Mouse (Mus musculus) urinary bladder, postnatal 4 days (tissue): ENCODE results near the gene Tpd52l1.
A peak's percentile ranks its signal among the peaks of the same experiment; 100 is the strongest.
"Not testable (repeated sequence)": the region's sequence is repeated elsewhere in the genome, so short reads cannot be mapped to it uniquely, and the experiment has no call there.

Experiments
- DNase-seq, 2 experiments: peaks; one replicate each; pipeline ENCODE4 v3.0.0; 2021 to 2022; ENCODE audit warnings: low spot score in 2 of 2

Tpd52l1 gene

DNA sequence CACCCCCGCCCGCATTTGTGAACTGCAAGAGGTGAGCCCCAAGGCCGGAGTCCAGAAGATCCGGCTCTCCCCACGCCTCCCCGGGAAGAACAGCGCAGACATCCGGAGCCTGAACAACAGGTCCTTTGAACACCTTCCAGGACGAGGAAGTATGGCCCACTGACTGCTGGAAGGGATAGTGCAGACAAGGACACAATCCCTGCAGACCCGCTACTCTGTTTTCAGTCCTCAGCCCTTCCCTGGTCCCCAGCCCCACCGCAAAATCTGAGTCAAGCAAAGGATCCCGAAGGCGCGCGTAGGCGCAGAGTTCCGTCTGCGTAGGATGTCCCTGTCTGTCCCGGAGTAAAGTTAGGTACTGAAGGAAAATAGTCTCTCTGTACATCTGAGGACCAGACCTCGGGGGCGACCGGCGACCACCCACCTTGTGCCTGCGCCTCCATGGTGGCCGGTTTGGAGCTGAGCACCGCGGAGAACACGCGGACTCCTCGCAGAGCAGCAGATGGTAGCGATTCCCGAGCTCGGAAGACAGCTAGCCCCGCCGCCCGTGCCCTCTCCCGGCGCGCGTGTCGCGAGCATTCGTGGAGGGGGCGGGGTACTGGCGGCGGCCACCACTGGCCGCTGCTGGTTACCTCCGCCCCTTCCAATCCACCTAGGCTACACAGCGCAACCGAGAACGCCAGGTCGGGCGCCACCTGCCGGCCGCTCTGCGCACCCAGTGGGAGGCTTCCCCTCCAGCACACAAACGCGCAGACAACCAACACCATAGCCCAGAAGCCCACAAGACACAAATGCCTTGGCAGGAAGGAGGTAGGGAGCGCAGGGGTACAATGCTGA is at the start of gene Tpd52l1:
Gene Tpd52l1 (minus strand): TSS at position 668 of the 834 bp plus-strand sequence.
- DNase-seq, result peak; percentile 80 to 86

DNA sequence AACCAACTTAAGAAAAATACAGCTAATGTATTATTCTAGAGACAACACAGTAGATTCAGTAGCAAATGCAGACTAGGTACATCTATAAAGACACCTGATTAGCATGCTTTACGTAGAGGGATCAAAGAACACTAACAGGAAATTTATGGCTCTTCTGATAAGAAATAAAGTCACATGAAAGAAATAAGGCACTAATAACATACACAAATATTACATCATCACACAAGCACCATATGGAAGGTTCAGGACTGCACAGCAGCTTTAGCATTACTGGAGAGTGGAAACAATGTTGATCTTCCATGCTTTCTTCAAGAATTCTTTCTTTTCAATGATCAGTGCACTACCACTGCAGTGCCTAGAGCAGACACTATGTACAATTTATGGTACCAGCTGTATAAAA is 48.5 kb upstream of the Tpd52l1 start:
- DNase-seq, result no peak

DNA sequence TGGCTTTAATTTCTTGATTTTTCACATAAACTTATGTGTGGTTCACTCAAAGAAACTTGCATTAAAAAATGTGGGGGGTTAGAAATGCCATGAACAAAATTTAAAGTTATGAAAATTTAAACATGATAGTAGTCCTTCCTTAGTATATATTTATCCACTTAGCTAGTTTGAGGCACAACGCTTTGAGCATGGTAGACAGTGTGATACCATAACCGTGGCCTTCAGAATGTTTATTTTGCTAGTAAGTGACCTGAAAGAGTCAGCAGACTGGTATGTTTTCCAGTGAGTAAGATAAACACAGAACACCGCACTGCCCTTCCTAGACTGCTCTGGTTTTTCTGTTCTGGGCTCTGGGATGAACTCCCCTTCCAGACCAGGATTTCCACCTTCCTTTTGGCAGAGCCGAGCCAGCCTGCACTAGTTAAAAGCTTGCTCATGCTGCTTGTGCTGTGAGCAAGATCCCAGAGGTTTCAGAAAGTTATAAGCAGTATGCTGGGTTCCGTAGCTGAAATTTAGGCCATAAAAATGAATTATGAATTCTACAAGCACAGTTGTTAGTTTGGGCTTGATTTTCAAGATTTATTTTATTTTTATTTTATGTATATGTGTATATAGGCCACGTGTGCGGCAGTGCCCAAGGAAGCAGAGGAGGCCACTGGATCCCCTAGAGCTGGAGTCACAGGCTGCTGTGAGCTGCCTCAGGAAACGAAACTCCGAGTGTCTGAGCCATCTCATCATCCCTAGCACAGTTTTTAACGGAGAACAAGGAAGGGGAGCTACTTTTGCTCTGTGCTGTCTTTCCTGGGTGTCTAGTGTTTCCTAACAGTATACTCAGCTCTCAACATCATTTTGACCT is 21.5 kb upstream of the Tpd52l1 start:
- DNase-seq, result no peak

DNA sequence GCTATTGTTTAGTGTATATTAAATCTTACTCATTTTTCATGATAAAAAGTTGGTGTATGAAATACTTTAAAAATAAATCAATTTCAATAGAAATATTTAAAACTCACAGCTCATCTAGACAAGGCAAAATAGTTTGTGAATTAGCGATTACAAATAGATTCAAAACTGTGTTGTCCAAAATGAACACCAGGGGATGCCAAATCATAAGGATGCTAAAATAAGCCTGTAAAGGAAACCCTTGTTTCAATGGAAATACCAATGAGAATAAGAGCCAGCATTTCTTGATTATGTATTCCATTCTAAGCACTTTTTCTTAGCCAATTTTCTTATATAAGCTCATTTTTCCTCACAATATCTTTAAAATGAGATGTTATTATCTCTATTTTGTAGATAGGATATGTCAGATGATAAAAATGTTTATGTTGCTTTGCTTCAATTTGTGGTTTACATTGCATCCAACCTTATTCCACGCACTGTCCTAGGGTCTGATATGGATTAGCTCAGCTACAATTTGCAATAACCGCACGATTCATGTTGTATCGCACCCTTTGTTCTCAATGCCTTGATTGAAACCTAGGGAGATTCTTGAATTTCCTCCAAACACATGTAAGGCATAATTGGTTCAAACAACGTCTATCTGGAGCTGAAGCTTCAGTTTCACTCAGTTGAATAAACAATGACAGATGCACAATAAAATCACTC is 20.2 kb upstream of the Tpd52l1 start:
- no peak for DNase-seq

DNA sequence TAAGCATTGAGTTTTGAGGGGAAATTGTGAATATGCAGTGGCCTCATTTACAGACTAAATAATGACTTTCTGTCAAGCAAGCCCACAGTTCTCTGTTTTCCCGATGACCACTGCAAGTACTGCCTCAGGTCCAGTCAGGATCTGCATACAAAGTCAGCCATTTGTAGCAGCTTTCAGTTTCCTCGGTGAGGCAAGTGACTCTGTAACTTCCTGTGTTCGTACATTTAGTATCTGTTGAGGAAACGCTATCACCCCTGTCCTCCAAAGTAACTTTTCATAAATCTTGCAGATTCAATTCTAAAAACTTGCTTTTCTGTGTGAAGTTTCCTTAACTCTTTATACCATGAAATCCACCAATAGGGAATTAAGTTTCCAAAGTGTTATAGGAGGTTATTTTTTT is 19.7 kb upstream of the Tpd52l1 start:
- DNase-seq, result no peak

- no peak for DNase-seq
These were observed 17.3 kb upstream of the Tpd52l1 start for GRCm38 (mm10) chr10:31463044-31463443.

DNA sequence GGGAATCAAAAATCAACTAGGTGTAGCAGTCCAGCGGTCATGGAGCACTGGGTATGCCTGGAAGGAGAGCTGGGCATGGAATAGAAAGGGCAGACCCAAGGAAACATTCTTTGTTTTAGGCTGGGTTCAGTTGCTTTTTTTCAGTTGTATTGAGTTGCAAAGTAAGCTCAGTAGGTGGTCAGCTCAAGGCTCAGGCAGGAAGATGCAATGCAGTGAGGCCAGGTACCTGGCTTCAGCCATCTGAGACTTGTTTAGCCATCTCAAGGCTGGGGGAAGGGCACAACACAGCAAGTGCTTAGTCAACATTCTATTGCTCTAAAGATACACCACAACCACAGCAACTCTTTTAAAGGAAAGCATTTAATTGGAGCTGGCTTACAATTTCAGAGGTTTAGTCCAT is 11.0 kb upstream of the Tpd52l1 start:
- no peak for DNase-seq

DNA sequence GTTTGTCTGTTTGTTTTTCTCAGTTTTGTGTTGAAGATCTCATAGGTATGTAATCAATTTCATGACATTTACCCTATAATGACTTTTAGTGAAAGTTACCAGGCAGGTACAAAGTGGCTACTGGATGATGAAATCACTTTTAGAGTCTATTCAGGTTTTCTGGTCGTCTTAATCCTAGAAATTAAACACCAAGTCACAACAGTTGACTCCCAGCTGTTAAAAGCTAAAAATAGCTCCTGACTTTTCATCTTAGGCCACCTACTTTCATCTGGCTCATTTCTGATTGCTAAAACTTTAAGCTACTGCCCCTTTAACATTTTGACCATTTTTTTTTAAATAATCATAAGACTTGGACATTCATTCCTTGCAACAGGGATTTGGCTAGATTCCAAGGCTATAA is 1.3 kb upstream of the Tpd52l1 start:
- no peak for DNase-seq

- no peak for DNase-seq
These were observed 1.6 kb downstream of the Tpd52l1 start for GRCm38 (mm10) chr10:31444206-31444605.

GRCm38 (mm10) chr10:31441491-31441890 is 4.3 kb downstream of the Tpd52l1 start:
- DNase-seq, result no peak

- no peak for DNase-seq
These were observed 9.7 kb downstream of the Tpd52l1 start for GRCm38 (mm10) chr10:31436047-31436446.

GRCm38 (mm10) chr10:31417956-31418355 is 27.8 kb downstream of the Tpd52l1 start:
- no peak for DNase-seq

DNA sequence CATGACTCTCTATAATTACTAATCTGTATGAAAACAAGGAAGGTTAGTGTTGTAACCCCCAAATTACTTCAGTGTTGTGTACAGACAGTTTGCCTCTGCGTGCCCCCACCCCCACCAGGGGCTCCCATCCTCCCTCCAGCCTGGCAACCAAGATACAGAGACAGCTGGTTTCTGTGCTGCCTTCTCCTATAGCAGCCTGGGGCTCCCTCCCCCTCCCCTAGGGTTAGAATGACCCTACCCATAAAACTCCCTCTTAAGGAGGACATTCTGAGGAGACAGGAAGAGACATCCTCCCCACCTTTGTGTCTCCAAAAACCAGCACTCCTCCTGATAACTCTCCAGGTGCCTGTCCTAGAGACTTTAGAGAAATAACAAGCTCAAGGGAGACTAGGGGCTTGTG is 52.8 kb downstream of the Tpd52l1 start:
- no peak for DNase-seq

GRCm38 (mm10) chr10:31390777-31391395 is 54.9 kb downstream of the Tpd52l1 start:
- DNase-seq, result no peak

GRCm38 (mm10) chr10:31388566-31388965 is 57.2 kb downstream of the Tpd52l1 start:
- DNase-seq, result not testable (repeated sequence)

DNA sequence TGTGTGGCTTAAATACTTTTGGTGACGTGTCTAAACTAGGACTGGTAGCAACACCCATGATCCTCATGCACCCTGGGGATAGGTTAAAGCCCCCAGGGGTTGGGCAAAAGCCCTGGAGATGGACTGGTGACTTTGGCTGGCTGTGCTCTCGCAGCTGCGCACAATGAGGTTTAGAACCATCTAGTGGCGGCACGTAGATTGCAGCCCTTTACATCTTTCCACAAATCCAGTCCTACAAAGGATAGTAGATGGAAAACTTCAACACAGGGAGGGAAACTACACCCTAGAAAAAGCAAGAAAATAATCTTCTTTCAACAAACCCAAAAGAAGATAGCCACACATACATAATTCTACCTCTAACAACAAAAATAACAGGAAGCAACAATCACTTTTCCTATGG is 75.6 kb downstream of the Tpd52l1 start:
- not testable (repeated sequence) for DNase-seq

- no peak for DNase-seq
These were observed 86.0 kb downstream of the Tpd52l1 start for GRCm38 (mm10) chr10:31359749-31360148.

- DNase-seq, result no peak
These were observed 90.8 kb downstream of the Tpd52l1 start for GRCm38 (mm10) chr10:31354886-31355461.

- DNase-seq, result no peak
These were observed 91.6 kb downstream of the Tpd52l1 start for GRCm38 (mm10) chr10:31354141-31354540.

GRCm38 (mm10) chr10:31352845-31353427 is 92.8 kb downstream of the Tpd52l1 start:
- DNase-seq, result no peak

- no peak for DNase-seq
These were observed 94.7 kb downstream of the Tpd52l1 start for GRCm38 (mm10) chr10:31351056-31351455.
